Mouse (Mus musculus): ENCODE data around the gene Plch2. TPM values are rescaled to one million over a fixed set of nuclear protein-coding genes. Genes with fewer than 3 reads are reported as not detected.

The Plch2 gene
- total RNA-seq, 1 experiment from 2014 or later: 1.0 TPM

DNA sequence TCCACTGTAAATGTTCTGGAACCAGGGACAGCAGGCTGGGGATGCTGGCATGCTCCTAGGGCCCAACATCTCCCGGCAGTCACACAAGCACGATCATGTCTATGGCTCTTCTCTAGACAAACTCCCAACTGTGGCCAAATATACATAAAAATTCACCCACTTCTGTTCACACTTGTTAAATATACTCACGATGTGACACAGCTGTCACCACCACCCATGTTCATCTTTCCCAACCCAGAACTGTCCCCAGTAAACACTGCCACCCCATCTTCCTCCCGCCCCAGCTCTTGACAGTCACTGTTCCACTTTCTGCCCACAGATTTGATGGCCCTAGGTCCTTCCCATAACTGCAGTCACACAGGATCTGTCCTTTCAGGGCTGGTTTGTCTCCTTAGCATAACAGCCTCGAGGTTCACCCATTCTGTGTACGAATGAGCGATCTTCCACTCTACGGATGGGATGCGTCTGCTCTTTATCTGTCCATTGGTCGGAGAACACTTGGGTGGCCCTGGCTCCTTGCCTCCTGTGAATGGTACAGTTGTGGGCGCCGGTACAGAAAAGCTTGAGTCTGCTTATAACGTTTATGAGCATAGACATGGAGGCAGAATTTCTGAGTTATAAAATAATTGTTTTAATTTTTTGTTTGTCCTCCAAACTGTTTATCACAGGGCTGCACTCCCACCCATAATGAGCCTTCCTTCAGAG is 99.1 kb downstream of the Plch2 start:
- no peak for DNase-seq

DNA sequence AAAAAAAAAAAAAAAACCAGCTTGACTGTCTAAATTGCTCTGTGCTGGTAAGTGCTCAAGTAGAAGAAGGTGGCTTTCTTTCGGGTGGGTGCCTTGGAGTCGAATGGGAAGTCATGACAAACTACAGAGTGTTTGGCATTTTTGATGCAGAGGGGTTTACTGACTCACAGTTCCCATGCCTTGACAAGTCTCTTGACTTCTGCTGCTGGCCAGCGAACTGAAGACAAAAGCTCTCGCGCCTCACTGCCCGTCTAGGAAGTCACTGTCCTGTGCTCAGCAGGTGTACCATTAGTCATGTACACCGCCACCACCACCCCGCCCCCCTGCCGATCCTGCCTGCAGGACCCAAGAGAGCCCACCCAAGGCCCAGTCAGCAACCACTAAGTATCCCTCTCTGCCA is 100.0 kb downstream of the Plch2 start:
- DNase-seq: no peak

DNA sequence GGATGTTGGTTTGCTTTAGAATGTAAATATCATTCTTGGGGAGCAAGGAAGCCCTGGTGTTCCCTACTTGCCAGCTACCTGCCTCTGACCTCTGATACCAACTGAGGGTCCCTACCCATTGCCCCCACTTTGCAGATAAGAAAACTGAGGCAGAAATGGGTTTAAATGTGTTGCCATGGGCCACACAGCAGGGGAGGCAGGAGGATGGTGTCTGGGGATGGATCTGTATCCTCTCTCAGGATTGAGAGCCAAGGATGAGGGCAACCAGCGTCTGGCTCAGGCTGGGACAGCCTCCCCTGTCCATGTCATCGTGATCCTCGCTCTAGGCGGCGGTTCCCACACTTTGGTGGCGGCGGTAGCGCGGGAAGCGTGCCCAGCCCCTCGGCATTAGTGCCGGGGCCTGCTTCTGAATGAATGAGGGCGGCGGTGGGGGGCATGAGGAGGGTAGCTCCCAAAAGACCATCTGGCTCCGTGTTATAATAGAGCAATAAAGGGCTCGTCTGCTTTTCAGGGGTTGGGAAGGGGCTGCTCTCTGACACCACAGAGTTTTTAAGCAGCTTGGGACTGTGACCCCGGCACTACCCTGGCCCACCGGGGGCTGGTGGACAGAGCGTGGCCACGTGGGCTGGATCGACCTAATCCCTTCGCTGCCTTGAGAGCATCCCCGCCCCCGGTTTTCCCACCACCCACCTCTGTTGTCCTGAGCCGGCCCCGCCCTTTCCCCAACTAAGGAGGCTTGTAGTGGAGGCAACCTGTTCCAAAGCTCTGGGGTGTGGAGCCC is 103.9 kb downstream of the Plch2 start:
- DNase-seq: no peak

DNA sequence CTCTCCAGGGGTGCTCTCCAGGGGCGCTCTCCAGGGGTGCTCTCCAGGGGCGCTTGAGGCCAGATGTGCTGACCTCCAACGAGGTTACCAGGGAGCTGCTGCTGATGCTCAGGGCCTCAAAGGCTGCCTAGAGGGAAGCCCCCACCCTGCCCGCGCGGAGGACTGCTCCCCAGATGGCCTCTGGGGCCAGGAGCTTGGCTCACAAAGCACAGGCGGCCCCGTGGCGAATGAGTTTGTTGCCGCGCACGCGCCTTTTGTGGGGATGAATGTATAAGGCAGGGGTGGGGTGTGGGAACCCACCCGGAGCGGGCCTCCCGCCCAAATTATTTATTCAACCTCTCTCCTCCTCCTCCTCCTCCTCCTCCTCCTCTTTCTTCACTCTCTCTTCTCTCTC is 107.0 kb downstream of the Plch2 start:
- DNase-seq: no peak

DNA sequence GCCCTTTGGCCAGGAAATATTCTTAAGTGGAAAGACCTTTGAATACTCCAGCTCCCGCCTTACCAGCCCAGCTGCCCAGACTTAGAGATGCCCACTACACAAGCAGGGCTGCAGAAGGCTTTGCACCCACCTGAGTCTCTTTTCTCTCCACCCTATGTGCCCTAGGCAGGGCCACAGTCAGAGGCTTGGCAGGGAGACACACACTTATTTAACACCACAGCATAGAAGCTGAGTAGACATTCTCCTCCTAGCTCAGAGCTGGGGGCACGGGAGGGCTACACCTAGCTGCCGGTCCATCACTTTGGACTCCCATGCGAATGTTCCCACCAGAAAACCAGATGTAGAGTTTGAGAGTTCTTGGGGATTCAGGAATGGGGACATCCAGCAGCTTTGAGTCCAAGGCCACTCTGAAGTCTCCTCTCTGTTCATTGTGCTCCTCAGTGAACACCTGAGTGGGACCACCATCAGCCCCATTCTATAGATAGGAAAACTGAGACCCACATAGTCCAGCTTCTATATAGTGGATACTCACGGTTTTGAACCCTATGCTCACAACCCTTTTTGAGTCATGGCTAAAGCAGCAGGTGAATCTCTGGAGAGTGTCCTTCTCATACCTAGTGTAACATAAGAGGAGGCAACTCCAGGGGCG is 107.5 kb downstream of the Plch2 start:
- no peak for DNase-seq

DNA sequence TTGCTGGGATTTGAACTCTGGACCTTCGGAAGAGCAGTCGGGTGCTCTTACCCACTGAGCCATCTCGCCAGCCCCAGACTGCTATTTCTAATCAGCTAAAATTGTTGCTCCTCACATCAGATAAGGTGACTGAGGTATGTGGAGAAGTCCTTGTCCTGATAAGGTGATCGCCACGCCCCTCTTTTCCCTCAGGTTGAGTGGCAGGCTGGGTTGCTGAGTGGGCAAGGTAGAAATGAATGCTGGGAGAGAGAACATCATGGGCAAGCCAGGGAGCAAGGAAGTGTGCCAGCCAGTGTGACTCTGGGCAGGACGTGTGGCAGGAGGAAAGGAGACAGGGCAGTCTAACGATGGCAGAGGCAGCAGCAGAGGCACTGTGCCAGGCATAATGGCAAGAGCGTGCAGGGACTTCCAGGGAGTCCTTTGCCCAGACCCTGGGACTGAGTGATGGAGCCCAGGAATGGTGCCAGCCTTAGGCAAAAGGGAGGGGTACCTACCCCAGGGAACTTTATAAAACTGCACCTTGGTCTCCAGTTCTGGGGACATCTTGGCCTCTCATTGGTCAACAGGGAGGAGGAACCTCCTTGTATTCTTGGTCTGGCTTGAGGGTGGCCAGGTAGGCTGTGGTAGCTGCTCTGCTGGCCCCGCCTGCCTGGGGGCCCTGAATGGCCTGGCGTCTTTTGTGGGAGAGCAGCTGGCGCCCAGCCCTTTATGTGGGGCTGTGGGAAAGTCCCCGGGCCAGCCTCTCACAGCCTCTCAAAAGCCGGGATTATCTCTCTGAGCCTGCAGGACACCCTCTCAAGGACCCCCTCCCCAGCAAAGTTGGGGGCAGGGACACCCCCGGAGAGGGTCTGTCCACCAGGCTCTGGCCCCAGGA is 108.3 kb downstream of the Plch2 start:
- no peak for DNase-seq

DNA sequence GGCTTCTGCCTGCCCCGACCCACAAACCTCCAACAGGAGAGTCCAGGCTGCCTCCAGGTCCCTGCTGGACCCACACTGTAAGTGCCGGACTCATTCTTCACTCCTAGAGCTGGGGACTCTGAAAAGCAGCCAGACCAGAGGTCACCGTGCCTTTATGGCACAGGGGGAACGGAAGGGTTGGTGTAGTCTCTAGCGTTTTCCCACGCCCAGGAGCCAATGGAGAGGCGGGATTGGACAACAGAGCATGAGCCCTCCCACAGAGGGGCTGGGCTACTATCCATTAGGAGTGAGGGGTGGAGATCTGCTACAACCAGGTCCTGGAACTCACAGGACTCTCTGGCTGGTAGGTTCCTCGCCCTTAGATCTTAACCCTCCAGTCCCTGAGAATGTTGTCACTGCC is 110.3 kb downstream of the Plch2 start:
- DNase-seq: peak; percentile 70

DNA sequence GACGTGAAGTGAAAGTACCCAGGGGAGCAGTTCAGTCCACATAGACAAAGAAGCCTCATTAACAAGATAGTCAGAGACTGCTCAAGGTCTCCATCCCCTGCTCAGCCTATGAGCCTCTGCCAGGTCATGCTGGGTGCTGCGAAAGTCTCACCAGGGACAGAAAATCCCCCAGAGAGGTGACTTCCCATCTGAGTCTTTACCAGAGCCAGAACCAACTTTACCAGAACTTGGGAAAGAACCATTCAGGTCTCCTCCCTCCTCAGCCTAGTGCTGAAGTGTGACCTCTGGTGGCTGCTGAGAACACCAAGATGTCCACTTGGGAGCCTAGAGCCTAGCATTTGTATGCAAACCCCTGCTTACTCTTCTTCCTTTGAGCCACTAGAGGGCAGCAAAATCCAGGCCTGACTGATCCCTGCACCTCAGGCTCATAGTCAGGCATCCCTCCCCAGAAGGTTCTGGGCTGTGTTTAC is 112.4 kb downstream of the Plch2 start:
- DNase-seq: peak; percentile 49

DNA sequence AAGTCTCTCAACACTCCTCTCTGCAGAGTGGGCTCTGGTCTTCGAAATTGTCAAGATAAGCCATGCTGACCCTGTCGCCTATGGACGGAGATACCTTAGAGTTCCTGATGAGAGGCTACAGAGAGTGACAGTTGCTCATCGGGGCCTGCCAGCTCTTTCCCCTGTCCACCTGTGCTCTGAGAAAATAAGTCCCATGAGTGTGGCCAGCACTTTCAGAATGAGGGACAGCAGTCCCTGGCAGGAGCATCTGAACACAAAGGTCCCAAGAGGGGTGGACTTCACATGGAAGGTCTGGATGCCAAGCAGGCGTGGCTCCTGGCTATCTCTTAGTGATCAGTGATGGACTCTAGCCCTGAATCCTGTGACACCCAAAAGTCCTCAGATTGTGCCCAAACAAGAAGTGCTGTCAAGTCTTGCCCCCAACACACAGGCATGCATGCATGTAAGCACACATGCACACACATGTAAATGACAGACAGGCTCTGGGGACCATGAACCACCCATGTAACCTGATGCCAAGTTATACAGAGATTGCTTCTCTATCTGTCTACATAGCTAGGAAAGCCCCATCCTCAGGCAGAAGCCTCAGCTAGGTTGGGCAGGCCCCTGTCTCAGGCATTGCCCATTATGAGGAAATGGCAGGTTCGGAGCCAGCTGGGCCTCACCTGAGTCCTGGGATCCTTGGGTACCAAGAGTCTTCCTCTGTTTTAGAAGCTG is 113.1 kb downstream of the Plch2 start:
- DNase-seq: no peak

DNA sequence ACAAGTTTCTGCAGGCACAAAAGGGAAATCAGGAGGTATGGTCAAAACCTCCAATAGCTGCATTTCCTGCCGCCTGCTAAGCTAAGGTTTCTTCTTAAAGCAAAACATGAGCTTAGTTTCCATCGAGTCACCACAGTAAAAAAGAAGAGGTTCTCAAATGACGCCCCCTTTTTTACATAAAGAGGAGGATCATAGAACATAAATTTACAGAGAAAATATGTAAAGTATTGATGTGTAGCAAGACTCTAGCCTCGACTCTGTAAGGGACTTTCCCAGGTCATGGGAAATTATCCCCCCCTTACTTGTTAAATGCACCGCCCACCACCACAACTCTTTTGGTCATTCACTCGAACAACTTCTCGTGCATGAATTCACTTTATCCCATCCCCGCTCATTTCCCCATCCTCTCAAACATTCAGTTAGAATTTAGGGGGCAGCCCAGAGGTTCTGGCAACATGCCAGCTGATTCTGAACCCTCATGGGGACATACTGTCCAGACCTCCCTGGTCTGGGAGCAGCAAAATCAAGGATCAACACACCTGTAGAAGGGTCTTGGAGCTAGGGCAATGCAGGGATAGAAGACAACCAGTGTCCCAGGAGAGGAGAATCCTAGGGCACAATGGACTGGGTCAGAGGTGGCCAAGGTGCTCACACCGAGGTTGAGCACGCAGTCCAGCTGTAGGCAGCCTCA is 113.8 kb downstream of the Plch2 start:
- DNase-seq: no peak

DNA sequence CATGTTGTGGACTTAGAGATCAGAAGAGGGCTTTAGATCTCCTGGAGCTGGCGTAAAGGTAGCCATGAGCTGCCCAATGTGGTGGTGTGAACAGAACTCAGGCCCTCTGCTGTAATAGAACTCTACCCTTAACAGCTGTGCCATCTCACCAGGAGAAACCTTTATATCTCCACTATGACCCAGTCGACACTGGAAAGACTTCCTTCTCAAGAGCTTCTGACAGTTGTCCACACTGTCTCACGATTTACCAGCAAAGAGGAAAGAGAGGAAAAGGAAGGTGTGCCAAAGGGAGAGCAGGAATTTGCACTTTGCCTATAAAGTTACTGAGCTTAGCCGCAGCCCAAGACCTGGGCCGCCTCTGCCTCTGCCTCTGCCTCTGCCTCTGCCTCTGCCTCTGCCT is 114.8 kb downstream of the Plch2 start:
- DNase-seq: no peak

DNA sequence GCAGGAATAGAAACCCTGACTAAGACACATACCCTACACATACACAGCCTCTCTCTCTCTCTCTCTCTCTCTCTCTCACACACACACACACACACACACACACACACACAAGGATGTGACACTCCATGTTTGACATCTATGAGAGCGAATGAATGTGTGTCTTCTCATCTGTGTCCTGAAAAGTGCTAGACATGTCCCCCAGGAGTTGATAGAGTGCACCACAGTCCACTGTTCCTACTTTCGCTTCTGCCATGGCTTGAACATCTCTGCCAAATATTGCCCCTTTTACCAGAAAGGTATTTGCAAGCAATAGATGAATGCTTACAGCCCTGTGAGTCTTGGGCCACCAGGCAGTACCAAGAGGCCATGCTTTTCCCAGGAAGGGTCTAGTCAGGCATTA is 116.4 kb downstream of the Plch2 start:
- DNase-seq: no peak

DNA sequence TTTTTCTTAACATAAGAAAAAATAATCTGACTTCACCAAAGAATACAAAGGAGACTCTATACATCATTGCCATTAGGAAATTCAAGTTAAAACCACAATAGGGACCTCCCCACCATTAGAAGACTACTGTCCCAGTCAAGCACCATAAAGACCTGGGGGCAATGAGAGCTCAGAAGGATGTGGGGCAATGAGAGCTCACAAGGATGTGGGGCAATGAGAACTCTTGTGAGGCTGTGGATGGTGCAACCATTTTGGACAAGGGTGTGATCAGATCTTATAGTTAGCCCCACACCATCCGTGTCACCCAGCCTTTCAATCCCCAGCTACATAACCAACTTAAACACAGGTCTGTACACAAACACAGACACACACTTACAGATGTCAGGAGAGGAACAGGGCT is 118.8 kb downstream of the Plch2 start:
- DNase-seq: no peak

DNA sequence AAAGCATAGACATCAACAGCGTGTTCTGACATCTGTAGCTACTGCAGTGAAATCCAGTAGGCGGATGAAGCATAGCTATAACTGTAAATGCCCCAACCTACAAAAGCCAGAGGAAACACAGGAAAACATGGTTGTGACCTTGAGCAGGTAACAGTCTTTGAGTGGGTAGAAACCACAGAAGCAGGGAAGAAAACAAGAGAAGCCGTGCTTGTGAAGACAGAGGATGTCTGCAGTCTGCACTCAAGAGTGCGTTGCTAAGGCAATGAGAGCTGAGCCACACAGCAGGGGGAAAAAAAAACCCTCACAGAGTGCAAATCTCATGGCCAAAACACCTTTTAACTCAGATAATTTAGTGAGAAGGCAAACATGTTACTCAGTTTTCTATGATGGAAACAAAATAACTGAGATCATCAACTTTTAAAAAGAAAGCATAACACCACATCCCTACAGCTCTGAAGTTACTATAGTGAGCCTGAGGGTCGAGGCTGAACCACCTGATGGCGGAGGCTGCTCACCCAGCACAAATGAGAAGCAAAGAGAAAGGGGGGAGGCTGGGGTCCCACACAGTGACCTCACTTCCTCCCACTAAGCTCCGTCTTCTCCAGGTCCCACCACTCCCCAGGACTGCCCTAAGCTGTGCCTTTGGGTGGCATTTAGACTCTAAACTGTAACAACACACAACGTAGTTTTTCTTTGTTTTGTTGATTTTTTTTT is 119.9 kb downstream of the Plch2 start:
- DNase-seq: no peak

DNA sequence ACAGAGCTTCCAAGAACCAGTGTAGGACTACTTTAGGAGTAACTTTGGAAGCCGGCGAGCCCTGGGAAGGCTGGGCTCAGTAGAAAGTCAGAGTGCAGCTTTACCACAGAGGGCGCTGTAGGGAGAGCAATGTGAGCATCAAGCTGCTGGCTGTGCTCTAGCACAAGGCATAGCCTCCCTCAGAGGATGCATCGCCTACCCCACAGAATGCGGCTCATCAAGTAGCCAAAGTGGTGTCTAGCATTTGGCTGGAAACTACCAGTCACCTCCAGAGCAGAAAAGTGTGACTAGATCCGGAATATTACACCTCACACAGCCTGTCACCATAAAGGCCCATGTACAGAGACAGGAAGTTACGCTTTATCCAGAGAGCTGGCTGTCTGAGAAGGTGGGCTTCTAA is 120.8 kb downstream of the Plch2 start:
- DNase-seq: no peak

DNA sequence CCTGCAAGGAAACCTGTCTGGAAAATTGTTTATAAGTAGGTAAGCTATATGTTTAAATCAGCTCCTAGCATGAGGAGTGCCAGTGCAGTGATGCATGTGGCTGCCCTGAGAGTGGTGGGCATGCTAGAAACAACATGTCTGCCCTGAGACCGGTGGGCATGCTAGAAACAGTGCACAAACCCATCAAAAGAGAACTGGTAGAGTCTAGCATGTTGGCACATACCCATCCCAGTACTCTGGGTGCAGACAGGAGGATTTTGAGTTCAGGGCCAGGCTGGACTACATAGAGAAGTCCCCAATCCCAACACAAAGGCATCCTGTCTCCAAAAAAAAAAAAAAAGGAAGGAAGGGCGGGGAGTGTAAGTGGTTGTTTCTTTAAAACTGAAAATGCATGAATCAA is 121.8 kb downstream of the Plch2 start:
- DNase-seq: no peak

DNA sequence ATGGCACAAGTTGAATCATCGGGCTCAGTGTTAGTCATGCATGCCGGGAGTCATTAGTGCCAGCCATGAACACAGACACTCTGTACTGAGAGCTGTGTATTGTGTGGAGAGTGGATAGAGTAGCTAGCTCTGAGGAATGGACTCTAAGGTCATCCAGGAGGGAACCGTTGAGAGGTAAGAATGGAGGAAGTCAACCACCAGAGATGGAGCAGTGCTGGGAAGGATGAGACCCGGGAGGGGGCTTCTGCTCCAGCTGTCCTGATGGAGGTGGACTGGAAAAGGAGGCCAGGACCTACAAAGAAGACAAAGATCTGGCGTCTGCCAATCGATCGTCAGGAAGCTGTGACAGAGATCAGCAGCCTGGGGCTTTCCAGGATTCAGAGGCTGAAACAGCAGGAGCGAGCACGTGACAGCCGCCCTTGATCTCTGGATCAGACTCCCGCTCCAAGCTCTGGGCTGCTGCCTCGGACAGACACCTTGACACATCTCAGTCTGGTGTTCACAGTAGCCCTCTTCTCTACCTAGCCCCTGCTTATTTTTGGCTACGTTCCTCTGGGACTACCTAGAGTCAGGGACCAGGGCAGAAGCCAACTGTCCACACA is 123.2 kb downstream of the Plch2 start:
- DNase-seq: no peak

Measured in adrenal gland, postnatal 25 days (tissue).